ENCODE assay signal across 8 mouse cellular contexts in the genomic region with DNA sequence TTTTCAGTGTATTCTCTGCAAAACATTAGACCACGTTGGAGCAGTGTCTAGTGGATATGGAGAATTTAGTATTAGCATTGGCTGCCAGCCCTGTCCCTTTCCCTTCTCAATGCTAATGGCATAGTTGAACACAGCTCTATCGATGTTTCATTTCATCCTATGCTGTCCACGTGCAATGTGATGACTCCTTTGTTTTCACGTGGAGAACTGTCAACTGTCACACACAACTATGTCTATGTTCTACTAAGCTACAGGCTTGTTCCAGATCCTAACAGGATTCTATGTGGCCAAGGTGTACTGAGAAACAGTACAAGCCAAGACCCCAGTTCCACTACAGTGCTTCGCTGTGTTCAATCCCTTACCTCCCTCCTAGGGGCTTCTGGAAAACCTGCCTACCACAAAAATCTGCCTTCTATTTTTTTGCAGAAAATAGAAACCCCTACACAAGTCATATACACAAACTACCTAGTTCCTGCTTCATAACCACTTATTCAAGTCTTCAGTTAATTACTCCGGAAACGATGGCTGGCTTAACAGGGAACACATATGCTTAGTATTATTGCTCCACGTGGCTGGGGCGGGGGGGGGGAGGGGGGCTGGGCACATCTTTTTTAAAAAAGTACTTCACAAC. TPM values are rescaled to one million over a fixed set of nuclear protein-coding genes. Genes with fewer than 3 reads are reported as not detected.
DNase-seq lines count a peak whose midpoint lies in the region; ATAC-seq and TF ChIP-seq lines count a peak whose summit lies in the region.

No protein-coding gene starts in this region.

- no peak for DNase-seq in heart, adult 9 months (ENCODE audit: low spot score in 2 of 2)
- no peak for DNase-seq in ES-E14 (ENCODE audit: low read depth, low spot score)
- DNase-seq in hindbrain, embryonic 11.5 days (ENCODE audit: low spot score): peak; percentile 16
- no peak for DNase-seq in midbrain, embryonic 10.5 days (ENCODE audit: low spot score)
- no peak for DNase-seq in layer of hippocampus, postnatal 25 days (ENCODE audit: extremely low spot score in 1 of 2, low spot score in 1 of 2)
- no peak for DNase-seq in ovary, adult 18-20 months (ENCODE audit: low spot score)
- DNase-seq in kidney, adult 8-10 months: no peak

- no peaks in the 10 kb centered on the region for H3K36me3 ChIP-seq in heart, embryonic 14.5 days (ENCODE audit: control insufficient read depth, insufficient read depth, low read length)
- H3K36me3 ChIP-seq in ES-E14 (ENCODE audit: control insufficient read depth, insufficient read depth, low read length, poor library complexity, severe bottlenecking): no peaks in the 10 kb centered on the region
- H3K36me3 ChIP-seq in hindbrain, embryonic 11.5 days (ENCODE audit: control insufficient read depth, insufficient read depth, low read length): no peaks in the 10 kb centered on the region
- no peaks in the 10 kb centered on the region for H3K36me3 ChIP-seq in midbrain, embryonic 10.5 days

- peaks cover 4 to 45% of the 10 kb centered on the region in 2 experiments for H3K4me1 ChIP-seq in heart, embryonic 14.5 days (ENCODE audit: control insufficient read depth in 2 of 2, insufficient read depth in 2 of 2, low read length in 2 of 2)
- peaks cover 0 to 4% of the 10 kb centered on the region in 2 experiments; a peak in 1 of 4 replicates for H3K4me1 ChIP-seq in ES-E14 (ENCODE audit: control insufficient read depth in 2 of 2, insufficient read depth in 2 of 2, low read length in 2 of 2, poor library complexity in 1 of 2)
- peaks cover 6% of the 10 kb centered on the region for H3K4me1 ChIP-seq in hindbrain, embryonic 11.5 days (replicated peaks; ENCODE audit: control insufficient read depth, insufficient read depth, low read length)
- H3K4me1 ChIP-seq in midbrain, embryonic 10.5 days: peaks cover 45% of the 10 kb centered on the region

- in situ Hi-C loops in ES-E14 (cut with MboI; ENCODE audit: low sequenced_read_pairs in 2 of 2, unreplicated experiment in 2 of 2): no loop called here

- peak overlapping the region; percentile 99 for H3K9ac ChIP-seq in heart, embryonic 14.5 days (ENCODE audit: low read length)
- H3K9ac ChIP-seq in ES-E14 (ENCODE audit: insufficient read depth, low read depth, low read length, poor library complexity, severe bottlenecking): peak overlapping the region; percentile 98; the same call in 1 of the 2 replicates
- peak overlapping the region; percentile 99 for H3K9ac ChIP-seq in hindbrain, embryonic 11.5 days (ENCODE audit: low read depth, low read length)

- no peaks in the 10 kb centered on the region for H3K9me3 ChIP-seq in heart, embryonic 14.5 days (ENCODE audit: control insufficient read depth, low read length)
- no peaks in the 10 kb centered on the region for H3K9me3 ChIP-seq in ES-E14 (ENCODE audit: control insufficient read depth, insufficient read depth, low read depth, low read length)
- no peaks in the 10 kb centered on the region for H3K9me3 ChIP-seq in hindbrain, embryonic 11.5 days (ENCODE audit: control insufficient read depth, low read length)
- H3K9me3 ChIP-seq in midbrain, embryonic 10.5 days (replicated peaks): no peaks in the 10 kb centered on the region

- no peak for ATAC-seq in heart, embryonic 14.5 days (ENCODE audit: insufficient number of reproducible peaks, insufficient read depth, low FRiP score, low read depth)
- ATAC-seq in hindbrain, embryonic 11.5 days (ENCODE audit: low FRiP score): no peak

- peak overlapping the region; percentile 71 to 79 for H3K4me3 ChIP-seq in heart, embryonic 14.5 days (ENCODE audit: control insufficient read depth in 1 of 2, insufficient read depth in 1 of 2, low read depth in 1 of 2, low read length in 2 of 2)
- H3K4me3 ChIP-seq in ES-E14 (ENCODE audit: insufficient read depth in 1 of 2, low read depth in 1 of 2, low read length in 2 of 2, poor library complexity in 1 of 2, severe bottlenecking in 1 of 2): peak overlapping the region; percentile 91 to 94
- H3K4me3 ChIP-seq in hindbrain, embryonic 11.5 days (ENCODE audit: low read depth, low read length): peak overlapping the region; percentile 80
- peak overlapping the region; percentile 88 for H3K4me3 ChIP-seq in midbrain, embryonic 10.5 days

- H3K4me2 ChIP-seq in heart, embryonic 14.5 days (ENCODE audit: low read length): peak overlapping the region; percentile 88
- peak overlapping the region; percentile 55 for H3K4me2 ChIP-seq in hindbrain, embryonic 11.5 days (replicated peaks; ENCODE audit: low read depth, low read length)

- 0 out of 4 replicates have a peak overlapping the region, but pooled peaks of 1 of the 2 experiments have one; percentile 20 for H3K27ac ChIP-seq in heart, embryonic 14.5 days (replicated peaks in 1 of 2; ENCODE audit: control insufficient read depth in 1 of 2, insufficient read depth in 1 of 2, low read depth in 2 of 2, low read length in 2 of 2)
- H3K27ac ChIP-seq in ES-E14 (ENCODE audit: insufficient read depth, low read depth, low read length, poor library complexity, severe bottlenecking): no peak overlapping the region; the same call in 1 of the 2 replicates
- no peak overlapping the region for H3K27ac ChIP-seq in hindbrain, embryonic 11.5 days (ENCODE audit: low read depth, low read length)
- H3K27ac ChIP-seq in midbrain, embryonic 10.5 days (replicated peaks): peak overlapping the region; percentile 99

- WGBS in heart, embryonic 14.5 days: 8% methylated on average over 9 of the region's 9 CpGs
- 14% methylated on average over 9 of the region's 9 CpGs for WGBS in hindbrain, embryonic 11.5 days
- 23% methylated on average over 9 of the region's 9 CpGs for WGBS in midbrain, embryonic 10.5 days

- H3K27me3 ChIP-seq in heart, embryonic 14.5 days (ENCODE audit: control insufficient read depth, insufficient read depth, low read length): no peaks in the 10 kb centered on the region
- no peaks in the 10 kb centered on the region for H3K27me3 ChIP-seq in hindbrain, embryonic 11.5 days (ENCODE audit: control insufficient read depth, insufficient read depth, low read length)
- H3K27me3 ChIP-seq in midbrain, embryonic 10.5 days (ENCODE audit: low read depth, poor library complexity, severe bottlenecking): no peaks in the 10 kb centered on the region; the same call in 1 of the 2 replicates

TF ChIP-seq in ES-E14, 5 proteins besides CTCF, POLR2A, EP300 and RAD21:
- TF ChIP-seq CHD2 (IDR thresholded peaks at IDR 0.05; ENCODE audit: low read depth, low read length) (no peak), MAFK (IDR thresholded peaks at IDR 0.05; ENCODE audit: insufficient read depth, low read depth, low read length) (no peak), ZC3H11A (IDR thresholded peaks at IDR 0.05; ENCODE audit: borderline replicate concordance, low read depth, low read length) (no peak), ZNF384 (IDR thresholded peaks at IDR 0.05; ENCODE audit: low read depth, low read length) (no peak), HCFC1 (IDR thresholded peaks at IDR 0.05; ENCODE audit: borderline replicate concordance, insufficient read depth, low read length) (no peak)

RNA-seq across cellular contexts. Expression of gene Arglu1, which starts 1.4 kb away (rescaled TPM):
- 87.1 and 92.6 TPM in 2 replicates for polyA plus RNA-seq in heart, embryonic 14.5 days (2014; fragmentation: Nextera tagmentation; extraction: Ambion mirVana)
- 74.4 and 75.9 TPM in 2 replicates for total RNA-seq in ES-E14 (2012; rRNA removed)
- polyA plus RNA-seq in hindbrain, embryonic 11.5 days (2014; fragmentation: Nextera tagmentation; extraction: Ambion mirVana): 162 and 171 TPM in 2 replicates
- polyA plus RNA-seq in midbrain, embryonic 10.5 days (2016; fragmentation: Nextera tagmentation; extraction: Ambion mirVana): 142 and 159 TPM in 2 replicates
- total RNA-seq in layer of hippocampus, postnatal 25 days (2021): 100 to 1,000 TPM in 1 of 2 experiments, 10 to 100 TPM in 1; 79.2 to 120 TPM

RNA-seq across cellular contexts. Expression of gene Efnb2, which starts 27.9 kb away (rescaled TPM):
- polyA plus RNA-seq in heart, embryonic 14.5 days (2014; fragmentation: Nextera tagmentation; extraction: Ambion mirVana): 16.2 and 18.7 TPM in 2 replicates
- 30.6 and 33.4 TPM in 2 replicates for total RNA-seq in ES-E14 (2012; rRNA removed)
- 36.3 and 43.6 TPM in 2 replicates for polyA plus RNA-seq in hindbrain, embryonic 11.5 days (2014; fragmentation: Nextera tagmentation; extraction: Ambion mirVana)
- polyA plus RNA-seq in midbrain, embryonic 10.5 days (2016; fragmentation: Nextera tagmentation; extraction: Ambion mirVana): 14.7 and 15.8 TPM in 2 replicates
- 10 to 100 TPM; 30.5 to 34.1 TPM for total RNA-seq in layer of hippocampus, postnatal 25 days (2021)
